15 mouse cellular contexts compared by ENCODE assay signal in genomic region chr11:101964647-101965046, GRCm38 (mm10). TPM values are rescaled to one million over a fixed set of nuclear protein-coding genes. Genes with fewer than 3 reads are reported as not detected.
A peak's percentile ranks its signal among the peaks of the same experiment; 100 is the strongest.
DNase-seq lines count a peak whose midpoint lies in the region; ATAC-seq and TF ChIP-seq lines count a peak whose summit lies in the region.
"Had no signal": no experiment of that assay in that cellular context is flagged by ENCODE, and none has a peak within 500 bp of the region (broad histone marks: within the 10 kb centered on the region; RNA-seq: fewer than 3 reads in every experiment).

No protein-coding gene starts in this region.

- WGBS in heart, postnatal 0 days, result 23% methylated on average over 8 of the region's 8 CpGs
- 3% methylated on average over 8 of the region's 8 CpGs for WGBS in midbrain, embryonic 13.5 days
- 4% methylated on average over 8 of the region's 8 CpGs for WGBS in midbrain, embryonic 15.5 days
- 10% methylated on average over 8 of the region's 8 CpGs for WGBS in intestine, embryonic 15.5 days
- WGBS in neural tube, embryonic 12.5 days, result 2% methylated on average over 8 of the region's 8 CpGs

- DNase-seq in heart, postnatal 0 days (ENCODE audit: low spot score), result no peak
- DNase-seq in heart, adult 9 months (ENCODE audit: low spot score in 2 of 2), result no peak
- no peak for DNase-seq in gastrocnemius, postnatal 36 days
- DNase-seq in retina, postnatal 1 day, result no peak
- DNase-seq: adrenal gland, adult 8-10 months; kidney, adult 9 months; lung, adult 18-20 months had no signal

- no peak for TF ChIP-seq CTCF in heart, postnatal 0 days (IDR thresholded peaks at IDR 0.05; ENCODE audit: low read depth)

- no peaks in the 10 kb centered on the region for H3K9me3 ChIP-seq in heart, postnatal 0 days (replicated peaks; ENCODE audit: control insufficient read depth, low read length)
- H3K9me3 ChIP-seq in midbrain, embryonic 13.5 days, result no peaks in the 10 kb centered on the region
- no peaks in the 10 kb centered on the region for H3K9me3 ChIP-seq in midbrain, embryonic 15.5 days
- no peaks in the 10 kb centered on the region for H3K9me3 ChIP-seq in intestine, embryonic 15.5 days
- no peaks in the 10 kb centered on the region for H3K9me3 ChIP-seq in neural tube, embryonic 12.5 days

- peak overlapping the region; percentile 65 for H3K4me3 ChIP-seq in heart, postnatal 0 days (ENCODE audit: low read depth, low read length)
- H3K4me3 ChIP-seq in midbrain, embryonic 13.5 days (replicated peaks), result peak overlapping the region; percentile 59; the same call in 1 of the 2 replicates
- no peak overlapping the region for H3K4me3 ChIP-seq in midbrain, embryonic 15.5 days
- H3K4me3 ChIP-seq in intestine, embryonic 15.5 days (replicated peaks), result no peak overlapping the region
- no peak overlapping the region for H3K4me3 ChIP-seq in neural tube, embryonic 12.5 days

- H3K9ac ChIP-seq in heart, postnatal 0 days (replicated peaks; ENCODE audit: low read depth, low read length), result no peak overlapping the region
- no peak overlapping the region for H3K9ac ChIP-seq in midbrain, embryonic 13.5 days (replicated peaks)
- H3K9ac ChIP-seq in midbrain, embryonic 15.5 days, result no peak overlapping the region
- no peak overlapping the region for H3K9ac ChIP-seq in intestine, embryonic 15.5 days
- H3K9ac ChIP-seq in neural tube, embryonic 12.5 days, result peak overlapping the region; percentile 69; the same call in 1 of the 2 replicates

- intact Hi-C loops in gastrocnemius, postnatal 36 days (cut with DNase I), result loop anchor here (5.0 kb wide), 1 partner anchor 152 kb away; no protein-coding TSS in a partner anchor

- no peak for ATAC-seq in heart, postnatal 0 days (ENCODE audit: insufficient read depth, low read depth)
- ATAC-seq in midbrain, embryonic 13.5 days, result no peak
- no peak for ATAC-seq in midbrain, embryonic 15.5 days (replicated peaks)
- ATAC-seq in intestine, embryonic 15.5 days, result no peak; the same call in 1 of the 2 replicates
- ATAC-seq in neural tube, embryonic 12.5 days (ENCODE audit: low FRiP score, low read depth), result peak; percentile 37; the same call in 1 of the 2 replicates

- peaks cover 68% of the 10 kb centered on the region for H3K27me3 ChIP-seq in heart, postnatal 0 days (ENCODE audit: control insufficient read depth, insufficient read depth, low read length)
- peaks cover 87% of the 10 kb centered on the region for H3K27me3 ChIP-seq in midbrain, embryonic 13.5 days
- peaks cover 69% of the 10 kb centered on the region for H3K27me3 ChIP-seq in midbrain, embryonic 15.5 days (replicated peaks)
- H3K27me3 ChIP-seq in intestine, embryonic 15.5 days (replicated peaks), result peaks cover 77% of the 10 kb centered on the region
- H3K27me3 ChIP-seq in neural tube, embryonic 12.5 days (replicated peaks), result peaks cover 73% of the 10 kb centered on the region

- peak overlapping the region; percentile 94 for H3K4me2 ChIP-seq in heart, postnatal 0 days (ENCODE audit: low read depth, low read length)
- H3K4me2 ChIP-seq in midbrain, embryonic 13.5 days (replicated peaks), result peak overlapping the region; percentile 90; the same call in 1 of the 2 replicates
- no peak overlapping the region for H3K4me2 ChIP-seq in midbrain, embryonic 15.5 days
- peak overlapping the region; percentile 98; the same call in 1 of the 2 replicates for H3K4me2 ChIP-seq in intestine, embryonic 15.5 days (replicated peaks)
- H3K4me2 ChIP-seq in neural tube, embryonic 12.5 days (replicated peaks), result peak overlapping the region; percentile 91

- H3K36me3 ChIP-seq in heart, postnatal 0 days (replicated peaks; ENCODE audit: control insufficient read depth, insufficient read depth, low read length), result no peaks in the 10 kb centered on the region
- no peaks in the 10 kb centered on the region for H3K36me3 ChIP-seq in midbrain, embryonic 13.5 days
- H3K36me3 ChIP-seq in midbrain, embryonic 15.5 days (replicated peaks), result no peaks in the 10 kb centered on the region
- no peaks in the 10 kb centered on the region for H3K36me3 ChIP-seq in intestine, embryonic 15.5 days
- H3K36me3 ChIP-seq in neural tube, embryonic 12.5 days, result no peaks in the 10 kb centered on the region
- H3K36me3 ChIP-seq: G1E had no signal

- no peak for TF ChIP-seq EP300 in heart, postnatal 0 days (IDR thresholded peaks at IDR 0.05; ENCODE audit: low read depth)

- peaks cover 18% of the 10 kb centered on the region for H3K4me1 ChIP-seq in heart, postnatal 0 days (ENCODE audit: control insufficient read depth, insufficient read depth)
- H3K4me1 ChIP-seq in midbrain, embryonic 13.5 days (replicated peaks), result peaks cover 41% of the 10 kb centered on the region
- H3K4me1 ChIP-seq in midbrain, embryonic 15.5 days, result peaks cover 21% of the 10 kb centered on the region
- H3K4me1 ChIP-seq in intestine, embryonic 15.5 days (replicated peaks), result peaks cover 14% of the 10 kb centered on the region
- peaks cover 50% of the 10 kb centered on the region for H3K4me1 ChIP-seq in neural tube, embryonic 12.5 days

- H3K27ac ChIP-seq in heart, postnatal 0 days (ENCODE audit: low read depth), result no peak overlapping the region
- no peak overlapping the region for H3K27ac ChIP-seq in midbrain, embryonic 13.5 days
- no peak overlapping the region for H3K27ac ChIP-seq in midbrain, embryonic 15.5 days
- H3K27ac ChIP-seq in intestine, embryonic 15.5 days, result no peak overlapping the region
- no peak overlapping the region for H3K27ac ChIP-seq in neural tube, embryonic 12.5 days

RNA-seq across cellular contexts. Expression of gene Sost, which starts 2.2 kb away (rescaled TPM):
- total RNA-seq in heart, postnatal 0 days (2014; rRNA removed; ENCODE audit: low replicate concordance), result 6.5 and 21.2 TPM in 2 replicates
- 2.7 and 2.8 TPM in 2 replicates for polyA plus RNA-seq in heart, postnatal 0 days (2015; fragmentation: Nextera tagmentation; extraction: Ambion mirVana)
- 0.07 and 0.24 TPM in 2 replicates for polyA plus RNA-seq in midbrain, embryonic 13.5 days (2015; fragmentation: Nextera tagmentation; extraction: Ambion mirVana)
- polyA plus RNA-seq in midbrain, embryonic 15.5 days (2015; fragmentation: Nextera tagmentation; extraction: Ambion mirVana), result not detected in 2 replicates
- 0.13 TPM in 2 replicates for polyA plus RNA-seq in intestine, embryonic 15.5 days (2015; fragmentation: Nextera tagmentation; extraction: Ambion mirVana)
- 0.20 and 0.22 TPM in 2 replicates for polyA plus RNA-seq in neural tube, embryonic 12.5 days (2016; fragmentation: Nextera tagmentation; extraction: Ambion mirVana)
- total RNA-seq in gastrocnemius, postnatal 36 days (2021), result not detected
- total RNA-seq: adrenal gland, adult 8-10 months; G1E; gastrocnemius, adult 18-20 months; monocyte, adult 5-6 weeks had no signal
- polyA plus RNA-seq: G1E had no signal

RNA-seq across cellular contexts. Expression of gene Cfap97d1, which starts 19.4 kb away (rescaled TPM):
- total RNA-seq in heart, postnatal 0 days (2014; rRNA removed; ENCODE audit: low replicate concordance), result not detected in 2 replicates
- not detected in 2 replicates for polyA plus RNA-seq in heart, postnatal 0 days (2015; fragmentation: Nextera tagmentation; extraction: Ambion mirVana)
- not detected in 2 replicates for polyA plus RNA-seq in midbrain, embryonic 13.5 days (2015; fragmentation: Nextera tagmentation; extraction: Ambion mirVana)
- polyA plus RNA-seq in midbrain, embryonic 15.5 days (2015; fragmentation: Nextera tagmentation; extraction: Ambion mirVana), result not detected in 2 replicates
- not detected in 2 replicates for polyA plus RNA-seq in intestine, embryonic 15.5 days (2015; fragmentation: Nextera tagmentation; extraction: Ambion mirVana)
- polyA plus RNA-seq in neural tube, embryonic 12.5 days (2016; fragmentation: Nextera tagmentation; extraction: Ambion mirVana), result not detected in 2 replicates
- total RNA-seq in gastrocnemius, postnatal 36 days (2021), result not detected
- total RNA-seq: adrenal gland, adult 8-10 months; G1E; gastrocnemius, adult 18-20 months had no signal
- polyA plus RNA-seq: G1E; urinary bladder, adult 2 months had no signal

RNA-seq across cellular contexts. Expression of gene Dusp3, which starts 22.2 kb away (rescaled TPM):
- total RNA-seq in heart, postnatal 0 days (2014; rRNA removed; ENCODE audit: low replicate concordance), result 106 and 118 TPM in 2 replicates
- 67.9 and 75.7 TPM in 2 replicates for polyA plus RNA-seq in heart, postnatal 0 days (2015; fragmentation: Nextera tagmentation; extraction: Ambion mirVana)
- polyA plus RNA-seq in midbrain, embryonic 13.5 days (2015; fragmentation: Nextera tagmentation; extraction: Ambion mirVana), result 11.3 and 11.8 TPM in 2 replicates
- 21.7 and 22.2 TPM in 2 replicates for polyA plus RNA-seq in midbrain, embryonic 15.5 days (2015; fragmentation: Nextera tagmentation; extraction: Ambion mirVana)
- 25.6 and 26.5 TPM in 2 replicates for polyA plus RNA-seq in intestine, embryonic 15.5 days (2015; fragmentation: Nextera tagmentation; extraction: Ambion mirVana)
- polyA plus RNA-seq in neural tube, embryonic 12.5 days (2016; fragmentation: Nextera tagmentation; extraction: Ambion mirVana), result 13.0 and 15.6 TPM in 2 replicates
- 100 to 1,000 TPM; 126 to 167 TPM for total RNA-seq in gastrocnemius, postnatal 36 days (2021)

Comparison
In these comparisons a context has a peak if more than half of its experiments do, and no peak if none do; other contexts are left out.
1. H3K4me3 ChIP-seq: peak in heart, postnatal 0 days (single experiment) and midbrain, embryonic 13.5 days (single experiment); none in midbrain, embryonic 15.5 days (single experiment), intestine, embryonic 15.5 days (single experiment) and neural tube, embryonic 12.5 days (single experiment).